Mouse (Mus musculus) C2C12 (cell line): ENCODE measurements around the gene Mtg1. TPM values are rescaled to one million over a fixed set of nuclear protein-coding genes. Genes with fewer than 3 reads are reported as not detected.

Source experiments
- H3K27me3 ChIP-seq: one replicate; pipeline ENCODE4 v1.6.1; 2011; ENCODE audit not compliant: control insufficient read depth, insufficient read depth, insufficient read length
- H3K36me3 ChIP-seq: one replicate; pipeline ENCODE4 v1.6.1; 2011; ENCODE audit not compliant: control insufficient read depth, insufficient read depth
- H3K4me3 ChIP-seq: one replicate; pipeline ENCODE4 v1.5.1; 2011; ENCODE audit warnings: mild to moderate bottlenecking, control low read depth; ENCODE audit not compliant: poor library complexity, insufficient read depth, severe bottlenecking
- H3K79me2 ChIP-seq: one replicate; pipeline ENCODE4 v1.6.1; 2011; ENCODE audit not compliant: control insufficient read depth, insufficient read depth
- H3K79me3 ChIP-seq: one replicate; pipeline ENCODE4 v1.6.1; 2011; ENCODE audit warnings: low read depth, control low read depth
- H3ac ChIP-seq: one replicate; pipeline ENCODE3; 2011; ENCODE audit warnings: low read depth; ENCODE audit not compliant: control insufficient read depth, insufficient read length
- CEBPB ChIP-seq: IDR thresholded peaks from one replicate; pipeline ENCODE4 v1.6.1; 2011; ENCODE audit warnings: low read depth, mild to moderate bottlenecking, control low read depth, moderate library complexity
- CTCF ChIP-seq: IDR thresholded peaks from one replicate; pipeline ENCODE4 v1.5.1; 2011; ENCODE audit not compliant: control insufficient read depth, insufficient read depth, insufficient read length
- FOSL1 ChIP-seq: IDR thresholded peaks from one replicate; pipeline ENCODE4 v1.8.0; 2011; ENCODE audit warnings: mild to moderate bottlenecking, low read length; ENCODE audit not compliant: poor library complexity, insufficient read depth, severe bottlenecking
- MAX ChIP-seq: IDR thresholded peaks from one replicate; pipeline ENCODE4 v1.6.1; 2011; ENCODE audit warnings: mild to moderate bottlenecking, control low read depth
- MYOD1 ChIP-seq: IDR thresholded peaks from one replicate; pipeline ENCODE4 v1.6.1; 2011; ENCODE audit warnings: low read depth; ENCODE audit not compliant: control insufficient read depth, insufficient read length
- MYOG ChIP-seq: IDR thresholded peaks from one replicate; pipeline ENCODE4 v1.6.1; 2011; ENCODE audit not compliant: control insufficient read depth, insufficient read length; ENCODE audit errors: extremely low read depth
- USF1 ChIP-seq: IDR thresholded peaks from one replicate; pipeline ENCODE4 v1.6.1; 2011; ENCODE audit warnings: low read depth, mild to moderate bottlenecking, control low read depth, moderate library complexity
- polyA plus RNA-seq: library from polyadenylated mRNA; unstranded; fragments of >200 nt; fragmentation: generic; extraction: Trizol; gene quantifications from one replicate; pipeline ENCODE4 v1.2.1, GENCODE M21; 2012; ENCODE audit warnings: missing spikeins

Mtg1 gene
- polyA plus RNA-seq, 1 experiment, result 16.9 TPM

- H3K4me3 ChIP-seq, result no peak overlapping the region
- H3K79me2 ChIP-seq, result no peaks in the 10 kb centered on the region
- TF ChIP-seq MAX, result no peak
- no peak for TF ChIP-seq MYOD1
- no peak for TF ChIP-seq CEBPB
- no peak for TF ChIP-seq FOSL1
- no peak for TF ChIP-seq MYOG
- no peak overlapping the region for H3ac ChIP-seq
- no peaks in the 10 kb centered on the region for H3K79me3 ChIP-seq
- no peaks in the 10 kb centered on the region for H3K36me3 ChIP-seq
- peaks cover 4% of the 10 kb centered on the region for H3K27me3 ChIP-seq
These were observed 50.5 kb downstream of the Mtg1 start for GRCm38 (mm10) chr7:140187721-140188390.

GRCm38 (mm10) chr7:140188391-140189328 is 51.3 kb downstream of the Mtg1 start:
- no peaks in the 10 kb centered on the region for H3K79me2 ChIP-seq
- H3K36me3 ChIP-seq, result no peaks in the 10 kb centered on the region
- no peak overlapping the region for H3ac ChIP-seq
- no peaks in the 10 kb centered on the region for H3K79me3 ChIP-seq
- H3K4me3 ChIP-seq, result no peak overlapping the region
- H3K27me3 ChIP-seq, result peaks cover 3% of the 10 kb centered on the region
- TF ChIP-seq USF1 (no peak), MYOG (no peak), CTCF (no peak), FOSL1 (no peak), MAX (no peak), MYOD1 (no peak), CEBPB (no peak)

GRCm38 (mm10) chr7:140190435-140190834 is 53.1 kb downstream of the Mtg1 start:
- no peaks in the 10 kb centered on the region for H3K36me3 ChIP-seq
- TF ChIP-seq FOSL1 (no peak), CTCF (no peak), CEBPB (no peak), MYOD1 (no peak), MAX (no peak), USF1 (no peak), MYOG (no peak)
- H3K79me2 ChIP-seq, result no peaks in the 10 kb centered on the region
- H3ac ChIP-seq, result no peak overlapping the region
- H3K27me3 ChIP-seq, result no peaks in the 10 kb centered on the region
- H3K79me3 ChIP-seq, result no peaks in the 10 kb centered on the region
- no peak overlapping the region for H3K4me3 ChIP-seq

GRCm38 (mm10) chr7:140192445-140192844 is 55.1 kb downstream of the Mtg1 start:
- Histone ChIP-seq H3K36me3 (no peaks in the 10 kb centered on the region), H3ac (no peak overlapping the region), H3K27me3 (no peaks in the 10 kb centered on the region), H3K79me3 (no peaks in the 10 kb centered on the region), H3K79me2 (no peaks in the 10 kb centered on the region), H3K4me3 (no peak overlapping the region)
- TF ChIP-seq CEBPB (no peak), USF1 (no peak), MYOD1 (no peak), FOSL1 (no peak), CTCF (no peak), MYOG (no peak), MAX (no peak)

GRCm38 (mm10) chr7:140192851-140193250 is 55.5 kb downstream of the Mtg1 start:
- H3ac ChIP-seq, result no peak overlapping the region
- H3K79me2 ChIP-seq, result no peaks in the 10 kb centered on the region
- TF ChIP-seq MYOD1 (no peak), CTCF (no peak), MAX (no peak), MYOG (no peak), FOSL1 (no peak), USF1 (no peak), CEBPB (no peak)
- H3K36me3 ChIP-seq, result no peaks in the 10 kb centered on the region
- no peak overlapping the region for H3K4me3 ChIP-seq
- H3K27me3 ChIP-seq, result no peaks in the 10 kb centered on the region
- no peaks in the 10 kb centered on the region for H3K79me3 ChIP-seq

GRCm38 (mm10) chr7:140194031-140194430 is 56.7 kb downstream of the Mtg1 start:
- H3K36me3 ChIP-seq, result no peaks in the 10 kb centered on the region
- H3K79me2 ChIP-seq, result no peaks in the 10 kb centered on the region
- TF ChIP-seq FOSL1 (no peak), CEBPB (no peak), CTCF (no peak), MYOG (no peak), MAX (no peak), MYOD1 (no peak), USF1 (no peak)
- no peaks in the 10 kb centered on the region for H3K27me3 ChIP-seq
- no peak overlapping the region for H3K4me3 ChIP-seq
- no peaks in the 10 kb centered on the region for H3K79me3 ChIP-seq
- no peak overlapping the region for H3ac ChIP-seq
